Mouse (Mus musculus) stomach, embryonic 14.5 days (tissue): ENCODE data around the gene Myo1e. TPM values are rescaled to one million over a fixed set of nuclear protein-coding genes. Genes with fewer than 3 reads are reported as not detected.

ENCODE experiments used
- ATAC-seq: fragments of 200-750 bp; cut with Nextera tagmentation; 2 replicates; pipeline ENCODE4 v1.8.0; 2017; ENCODE audit warnings: low read depth, moderate TSS enrichment; ENCODE audit not compliant: insufficient number of reproducible peaks, insufficient read depth, low FRiP score
- H3K27ac ChIP-seq: fragments of 300-500 bp; sonication (generic); 2 replicates; pipeline ENCODE4 v1.5.1; 2014; ENCODE audit warnings: mild to moderate bottlenecking, low read length, moderate library complexity, mixed read lengths
- H3K27me3 ChIP-seq: fragments of 300-500 bp; sonication (generic); 2 replicates; pipeline ENCODE4 v1.6.1; 2014; ENCODE audit warnings: low read length, control low read depth, mixed read lengths; ENCODE audit not compliant: control insufficient read depth, insufficient read depth
- H3K36me3 ChIP-seq: fragments of 300-500 bp; sonication (generic); 2 replicates; pipeline ENCODE4 v1.6.1; 2014; ENCODE audit warnings: mild to moderate bottlenecking, control low read depth, low read length, moderate library complexity, mixed read lengths; ENCODE audit not compliant: control insufficient read depth, insufficient read depth
- H3K4me1 ChIP-seq: fragments of 300-500 bp; sonication (generic); 2 replicates; pipeline ENCODE4 v1.6.1; 2014; ENCODE audit warnings: low read length, control low read depth, mixed read lengths; ENCODE audit not compliant: control insufficient read depth, insufficient read depth
- H3K4me2 ChIP-seq: fragments of 300-500 bp; sonication (generic); replicated peaks from 2 replicates; pipeline ENCODE4 v1.6.1; 2014; ENCODE audit warnings: low read depth, low read length, control low read depth
- H3K4me3 ChIP-seq: fragments of 300-500 bp; sonication (generic); 2 replicates; pipeline ENCODE4 v1.5.1; 2014; ENCODE audit warnings: low read depth, low read length, control low read depth
- H3K9ac ChIP-seq: fragments of 300-500 bp; sonication (generic); replicated peaks from 2 replicates; pipeline ENCODE4 v1.6.1; 2014; ENCODE audit warnings: low read depth, mild to moderate bottlenecking, control low read depth, low read length, moderate library complexity, mixed read lengths
- H3K9me3 ChIP-seq: fragments of 300-500 bp; sonication (generic); 2 replicates; pipeline ENCODE4 v1.6.1; 2016; ENCODE audit warnings: low read depth, low read length, control low read depth; ENCODE audit not compliant: control insufficient read depth
- WGBS: fragments of 180-500 bp; shearing (Covaris S2); extraction: QIAGEN DNeasy Blood & Tissue Kit; methylation state at CpG from one replicate; pipeline ENCODE4 v1.1.7; 2014; 5-methylcytosine and 5-hydroxymethylcytosine counted together
- polyA plus RNA-seq: library from polyadenylated mRNA; unstranded; fragments of >200 nt; fragmentation: Nextera tagmentation; extraction: Ambion mirVana; gene quantifications from 2 replicates; pipeline ENCODE4 v1.2.1, GENCODE M21; 2014

Myo1e gene
- polyA plus RNA-seq, 1 experiment from 2014 or later: 23.2 TPM

- Histone ChIP-seq H3K4me1 (peaks cover 48% of the 10 kb centered on the region), H3K4me2 (0 out of 2 replicates have a peak overlapping the region, but pooled peaks have one; percentile 2), H3K36me3 (no peaks in the 10 kb centered on the region), H3K9ac (no peak overlapping the region), H3K9me3 (no peaks in the 10 kb centered on the region), H3K4me3 (no peak overlapping the region), H3K27me3 (no peaks in the 10 kb centered on the region), H3K27ac (peak overlapping the region; percentile 87)
- no peak for ATAC-seq
- WGBS: 53% methylated on average over 4 of the region's 4 CpGs
These were observed 35.1 kb downstream of the Myo1e start for GRCm38 (mm10) chr9:70242112-70242862.

- 44% methylated on average over 8 of the region's 8 CpGs for WGBS
- H3K9me3 ChIP-seq: no peaks in the 10 kb centered on the region
- no peak overlapping the region for H3K9ac ChIP-seq
- no peaks in the 10 kb centered on the region for H3K27me3 ChIP-seq
- ATAC-seq: no peak
- H3K4me3 ChIP-seq: no peak overlapping the region
- H3K27ac ChIP-seq: peak overlapping the region; percentile 87; the same call in 1 of the 2 replicates
- H3K4me1 ChIP-seq: peaks cover 39% of the 10 kb centered on the region
- H3K4me2 ChIP-seq: no peak overlapping the region
- no peaks in the 10 kb centered on the region for H3K36me3 ChIP-seq
These were observed 36.1 kb downstream of the Myo1e start for GRCm38 (mm10) chr9:70243241-70243640.

- WGBS: 72% methylated on average over 2 of the region's 2 CpGs
- H3K9ac ChIP-seq: no peak overlapping the region
- no peak overlapping the region for H3K4me3 ChIP-seq
- H3K9me3 ChIP-seq: no peaks in the 10 kb centered on the region
- ATAC-seq: no peak
- peaks cover 37% of the 10 kb centered on the region for H3K4me1 ChIP-seq
- H3K27me3 ChIP-seq: no peaks in the 10 kb centered on the region
- H3K4me2 ChIP-seq: no peak overlapping the region
- no peaks in the 10 kb centered on the region for H3K36me3 ChIP-seq
- H3K27ac ChIP-seq: no peak overlapping the region
These were observed 36.6 kb downstream of the Myo1e start for GRCm38 (mm10) chr9:70243708-70244107.

- Histone ChIP-seq H3K4me2 (no peak overlapping the region), H3K27ac (no peak overlapping the region), H3K4me3 (no peak overlapping the region), H3K4me1 (peaks cover 37% of the 10 kb centered on the region), H3K36me3 (no peaks in the 10 kb centered on the region), H3K9ac (no peak overlapping the region), H3K27me3 (no peaks in the 10 kb centered on the region), H3K9me3 (no peaks in the 10 kb centered on the region)
- ATAC-seq: no peak
- 61% methylated on average over 7 of the region's 7 CpGs for WGBS
These were observed 37.0 kb downstream of the Myo1e start for GRCm38 (mm10) chr9:70244115-70244514.

DNA sequence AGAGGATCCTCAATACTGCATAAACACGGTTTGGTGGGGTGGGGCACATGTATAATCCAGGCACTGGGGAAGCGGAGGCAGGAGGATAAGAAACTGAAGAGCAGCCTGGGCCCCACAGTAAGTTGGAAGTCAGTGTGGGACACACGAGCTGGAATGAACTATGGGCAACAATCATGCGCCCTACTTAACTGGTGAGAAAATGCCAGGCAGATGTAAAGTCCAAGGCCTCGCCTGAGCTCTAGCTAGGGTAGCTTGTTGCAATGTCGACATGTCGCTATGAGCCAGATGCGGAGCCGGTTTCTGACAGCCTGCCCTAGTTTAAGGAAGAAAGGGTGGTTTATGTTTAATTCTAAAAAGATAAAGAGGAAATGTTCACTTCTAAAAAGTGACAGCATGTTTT, 37.9 kb downstream of the Myo1e start:
- H3K9ac ChIP-seq: no peak overlapping the region
- peaks cover 43% of the 10 kb centered on the region for H3K4me1 ChIP-seq
- WGBS: 85% methylated on average over 9 of the region's 9 CpGs
- no peak overlapping the region for H3K4me3 ChIP-seq
- H3K36me3 ChIP-seq: no peaks in the 10 kb centered on the region
- H3K27ac ChIP-seq: no peak overlapping the region
- no peaks in the 10 kb centered on the region for H3K9me3 ChIP-seq
- no peak overlapping the region for H3K4me2 ChIP-seq
- no peak for ATAC-seq
- no peaks in the 10 kb centered on the region for H3K27me3 ChIP-seq

- Histone ChIP-seq H3K27me3 (no peaks in the 10 kb centered on the region), H3K36me3 (no peaks in the 10 kb centered on the region), H3K4me1 (peaks cover 38% of the 10 kb centered on the region), H3K9ac (no peak overlapping the region), H3K9me3 (no peaks in the 10 kb centered on the region), H3K4me2 (no peak overlapping the region), H3K27ac (no peak overlapping the region), H3K4me3 (no peak overlapping the region)
- no peak for ATAC-seq
- WGBS: 71% methylated on average over 10 of the region's 10 CpGs
These were observed 39.3 kb downstream of the Myo1e start for GRCm38 (mm10) chr9:70246427-70246826.

DNA sequence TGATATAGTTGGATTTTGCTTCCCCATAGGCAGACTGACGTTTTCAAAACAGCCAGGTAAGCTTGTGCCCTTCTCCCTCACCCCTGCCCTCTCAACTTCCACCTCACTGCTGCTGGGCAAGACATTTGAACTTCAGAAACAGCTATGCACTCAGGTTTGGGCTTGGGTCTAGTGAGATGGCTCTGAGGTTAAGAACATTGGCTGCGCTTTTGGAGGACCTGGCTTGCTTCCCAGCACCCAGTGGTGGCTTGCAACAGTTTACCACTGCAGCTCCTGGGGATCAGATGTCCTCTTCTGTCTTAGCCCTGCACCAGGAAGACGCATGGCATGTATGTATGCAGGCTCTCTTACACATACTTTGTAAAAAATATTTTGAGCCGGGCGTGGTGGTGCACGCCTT, 40.9 kb downstream of the Myo1e start:
- H3K4me1 ChIP-seq: peaks cover 24% of the 10 kb centered on the region
- no peaks in the 10 kb centered on the region for H3K27me3 ChIP-seq
- H3K4me2 ChIP-seq: no peak overlapping the region
- no peaks in the 10 kb centered on the region for H3K9me3 ChIP-seq
- no peak overlapping the region for H3K4me3 ChIP-seq
- 85% methylated on average over 6 of the region's 6 CpGs for WGBS
- H3K36me3 ChIP-seq: no peaks in the 10 kb centered on the region
- ATAC-seq: no peak
- H3K9ac ChIP-seq: no peak overlapping the region
- no peak overlapping the region for H3K27ac ChIP-seq

DNA sequence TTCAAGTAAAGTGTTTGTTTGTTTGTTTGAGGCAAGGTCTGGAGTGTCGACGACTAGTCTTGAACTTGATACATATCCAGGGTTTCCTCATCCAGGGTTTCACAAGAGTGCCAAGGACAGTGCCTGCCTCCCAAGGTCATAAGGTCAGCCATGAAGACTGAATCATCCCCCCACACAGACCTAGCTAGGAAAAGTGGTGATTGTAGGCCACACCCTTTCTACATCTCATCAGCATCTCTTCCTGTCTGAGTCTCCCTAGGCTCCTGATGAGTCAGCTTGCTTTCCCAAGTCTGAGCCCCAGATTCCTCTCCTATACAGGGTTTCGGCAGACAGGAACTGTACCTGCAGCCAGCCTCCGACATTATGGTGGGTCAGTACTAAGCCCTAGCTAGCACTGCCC, 41.7 kb downstream of the Myo1e start:
- Histone ChIP-seq H3K9me3 (no peaks in the 10 kb centered on the region), H3K27me3 (no peaks in the 10 kb centered on the region), H3K4me2 (no peak overlapping the region), H3K9ac (no peak overlapping the region), H3K27ac (no peak overlapping the region), H3K4me3 (no peak overlapping the region), H3K4me1 (peaks cover 16% of the 10 kb centered on the region; the same call in 1 of the 2 replicates), H3K36me3 (no peaks in the 10 kb centered on the region)
- WGBS: 71% methylated on average over 4 of the region's 4 CpGs
- no peak for ATAC-seq
